Comparison of ENCODE assay signal across 26 mouse cellular contexts in genomic region chr9:49654470-49654869, GRCm38 (mm10).
DNase-seq lines count a peak whose midpoint lies in the region; ATAC-seq and TF ChIP-seq lines count a peak whose summit lies in the region.
"Had no signal": no experiment of that assay in that cellular context is flagged by ENCODE, and none has a peak within 500 bp of the region (broad histone marks: within the 10 kb centered on the region; RNA-seq: fewer than 3 reads in every experiment).

No protein-coding gene starts in this region.

- TF ChIP-seq CTCF in ES-Bruce4 (IDR thresholded peaks at IDR 0.05; ENCODE audit: low read depth, low read length): no peak
- TF ChIP-seq CTCF in left cerebral cortex, adult 2 months (IDR thresholded peaks at IDR 0.05): no peak
- no peak for TF ChIP-seq CTCF in kidney, adult 2 months (conservative IDR thresholded peaks at IDR 0.05; ENCODE audit: insufficient read depth, insufficient read length, low read depth, low read length)

- H3K4me1 ChIP-seq in ES-Bruce4 (ENCODE audit: control insufficient read depth, insufficient read depth, low read length): no peaks in the 10 kb centered on the region
- no peaks in the 10 kb centered on the region for H3K4me1 ChIP-seq in kidney, adult 2 months (ENCODE audit: control insufficient read depth, insufficient read depth, low read length)
- H3K4me1 ChIP-seq: embryonic facial prominence, embryonic 12.5 days; heart, embryonic 12.5 days had no signal

- ATAC-seq in frontal cortex, adult (ENCODE audit: low TSS enrichment): peak; percentile 58
- ATAC-seq: forebrain, embryonic 15.5 days; intestine, postnatal 0 days had no signal

- 0 out of 2 replicates have a peak overlapping the region, but pooled peaks have one; percentile 28 for H3K27ac ChIP-seq in ES-Bruce4 (ENCODE audit: insufficient read depth, low read length)
- H3K27ac ChIP-seq in left cerebral cortex, adult 2 months: no peak overlapping the region
- no peak overlapping the region for H3K27ac ChIP-seq in kidney, adult 2 months (ENCODE audit: insufficient read depth, low read depth, low read length)
- H3K27ac ChIP-seq: embryonic facial prominence, embryonic 12.5 days; forebrain, embryonic 12.5 days; forebrain, embryonic 15.5 days; gastrocnemius, adult 2 months; heart, embryonic 15.5 days; hindbrain, embryonic 15.5 days had no signal

- H3K9me3 ChIP-seq in ES-Bruce4 (replicated peaks; ENCODE audit: control insufficient read depth, insufficient read depth, low read length, poor library complexity, severe bottlenecking): no peaks in the 10 kb centered on the region
- H3K9me3 ChIP-seq: embryonic facial prominence, embryonic 12.5 days; forebrain, embryonic 12.5 days; forebrain, embryonic 15.5 days; heart, embryonic 15.5 days; hindbrain, embryonic 15.5 days had no signal

- H3K27me3 ChIP-seq in ES-Bruce4 (ENCODE audit: control insufficient read depth, insufficient read depth, low read length, poor library complexity, severe bottlenecking): no peaks in the 10 kb centered on the region
- no peaks in the 10 kb centered on the region for H3K27me3 ChIP-seq in kidney, adult 2 months (replicated peaks; ENCODE audit: control insufficient read depth, insufficient read depth, low read length)
- H3K27me3 ChIP-seq: CH12.LX; embryonic facial prominence, embryonic 12.5 days; forebrain, embryonic 12.5 days; forebrain, embryonic 15.5 days; heart, embryonic 12.5 days; heart, embryonic 15.5 days; hindbrain, embryonic 15.5 days had no signal

- H3K9ac ChIP-seq in ES-Bruce4 (ENCODE audit: low read depth, poor library complexity, severe bottlenecking): no peak overlapping the region
- H3K9ac ChIP-seq: embryonic facial prominence, embryonic 12.5 days; forebrain, embryonic 12.5 days; forebrain, embryonic 15.5 days; heart, embryonic 12.5 days; heart, embryonic 15.5 days; hindbrain, embryonic 15.5 days had no signal

- WGBS in kidney, adult 2 months: 93% methylated on average over 3 of the region's 3 CpGs

- TF ChIP-seq POLR2A in ES-Bruce4 (IDR thresholded peaks at IDR 0.05; ENCODE audit: insufficient read depth, low read length): no peak
- no peak for TF ChIP-seq POLR2A in kidney, adult 2 months (IDR thresholded peaks at IDR 0.05; ENCODE audit: low read depth, low read length)

- no peak overlapping the region for H3K4me3 ChIP-seq in ES-Bruce4 (ENCODE audit: low read depth, low read length)
- H3K4me3 ChIP-seq in left cerebral cortex, adult 2 months: no peak overlapping the region
- H3K4me3 ChIP-seq in kidney, adult 2 months (ENCODE audit: insufficient read depth, low read depth, low read length): no peak overlapping the region
- H3K4me3 ChIP-seq: embryonic facial prominence, embryonic 12.5 days; erythroblast, embryonic 14.5 days; forebrain, embryonic 12.5 days; forebrain, embryonic 15.5 days; gastrocnemius, adult 2 months; heart, embryonic 12.5 days; heart, embryonic 15.5 days; hindbrain, embryonic 15.5 days had no signal

- no peaks in the 10 kb centered on the region for H3K36me3 ChIP-seq in ES-Bruce4 (ENCODE audit: control insufficient read depth, insufficient read depth, low read length, poor library complexity, severe bottlenecking)
- no peaks in the 10 kb centered on the region for H3K36me3 ChIP-seq in kidney, adult 2 months (ENCODE audit: control insufficient read depth, insufficient read depth, low read length)
- H3K36me3 ChIP-seq: embryonic facial prominence, embryonic 12.5 days; forebrain, embryonic 12.5 days; forebrain, embryonic 15.5 days; heart, embryonic 12.5 days; heart, embryonic 15.5 days; hindbrain, embryonic 15.5 days had no signal

- intact Hi-C loops in left cerebral cortex, adult 2 months (cut with DNase I): no loop called here

- DNase-seq in frontal cortex, postnatal 25 days (ENCODE audit: low spot score in 2 of 2): no peak
- peak; percentile 5 for DNase-seq in ZHBTc4 (ENCODE audit: low read depth, low spot score)
- no peak for DNase-seq in left cerebral cortex, adult 2 months (ENCODE audit: extremely low spot score in 1 of 2, low spot score in 2 of 2)
- no peak for DNase-seq in kidney, adult 2 months
- DNase-seq: adrenal gland, postnatal 14 days; B cell, adult 2 months; cerebellum, adult 11-12 months; cerebellum, adult 8-10 months; cerebellum, postnatal 14 days; gastrocnemius, adult 2 months; gastrocnemius, postnatal 14 days; heart, adult 18-20 months; heart, postnatal 10 days; heart, postnatal 4 days; kidney, adult 8-10 months had no signal

- TF ChIP-seq EP300 in ES-Bruce4 (IDR thresholded peaks at IDR 0.05; ENCODE audit: insufficient read depth, low read depth, low read length): no peak
